Mouse (Mus musculus) c-Kit-positive CD71-negative TER-119-negative erythroid progenitor cells, embryonic 14.5 days (primary cell): ENCODE data around the gene 6030408B16Rik.

Experiments
- DNase-seq: peaks from one replicate; pipeline ENCODE4 v3.0.0-alpha.2; 2013; ENCODE audit warnings: low read depth

The 6030408B16Rik gene

DNA sequence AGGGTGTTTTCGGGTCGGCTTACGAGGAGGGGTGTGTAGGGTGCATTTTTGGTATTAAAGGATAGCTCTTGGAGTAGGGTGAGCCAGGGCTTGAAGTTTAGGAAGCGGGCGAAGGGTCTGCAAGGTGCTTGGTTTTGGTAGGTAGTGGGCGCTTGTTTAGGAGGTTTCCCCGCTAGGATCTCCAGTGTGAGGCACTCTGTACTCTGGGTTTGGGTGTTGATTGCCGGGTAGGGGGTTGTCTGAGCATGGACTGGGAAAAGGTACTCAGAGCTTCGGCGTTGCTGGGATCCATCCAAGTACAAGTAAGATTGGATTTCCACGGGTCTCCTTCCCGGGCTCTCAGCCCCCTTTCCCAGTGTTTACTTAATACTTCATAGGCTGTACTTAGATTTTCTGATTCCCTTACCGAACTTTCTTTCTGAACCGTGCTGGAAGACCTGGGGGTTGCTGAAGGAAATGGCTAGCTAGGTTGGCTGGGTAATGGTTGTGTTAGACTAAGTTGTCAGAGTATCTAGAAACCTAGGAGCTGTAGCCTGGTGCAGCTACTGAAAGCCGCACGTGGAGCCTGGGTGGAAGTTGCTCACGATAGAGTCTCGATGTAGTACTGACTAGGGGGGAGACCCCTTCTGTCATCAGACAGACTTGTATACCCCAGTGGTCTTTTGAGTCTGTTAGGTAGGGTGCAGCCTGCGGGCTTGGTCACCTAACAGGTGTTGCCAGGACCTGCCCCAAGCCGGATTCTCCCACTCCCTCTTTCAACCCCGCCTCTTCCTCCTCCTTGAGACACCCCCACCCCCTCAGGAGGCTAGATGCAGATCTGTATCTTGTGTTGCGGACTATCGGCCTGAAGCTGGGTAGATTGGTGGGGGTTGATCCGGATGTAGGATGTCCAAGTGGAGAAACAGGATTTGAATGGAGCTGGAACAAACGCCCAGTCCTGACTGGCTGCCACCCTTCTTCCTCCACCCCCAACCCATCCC, 25.7 kb upstream of the 6030408B16Rik start:
- DNase-seq = no peak

DNA sequence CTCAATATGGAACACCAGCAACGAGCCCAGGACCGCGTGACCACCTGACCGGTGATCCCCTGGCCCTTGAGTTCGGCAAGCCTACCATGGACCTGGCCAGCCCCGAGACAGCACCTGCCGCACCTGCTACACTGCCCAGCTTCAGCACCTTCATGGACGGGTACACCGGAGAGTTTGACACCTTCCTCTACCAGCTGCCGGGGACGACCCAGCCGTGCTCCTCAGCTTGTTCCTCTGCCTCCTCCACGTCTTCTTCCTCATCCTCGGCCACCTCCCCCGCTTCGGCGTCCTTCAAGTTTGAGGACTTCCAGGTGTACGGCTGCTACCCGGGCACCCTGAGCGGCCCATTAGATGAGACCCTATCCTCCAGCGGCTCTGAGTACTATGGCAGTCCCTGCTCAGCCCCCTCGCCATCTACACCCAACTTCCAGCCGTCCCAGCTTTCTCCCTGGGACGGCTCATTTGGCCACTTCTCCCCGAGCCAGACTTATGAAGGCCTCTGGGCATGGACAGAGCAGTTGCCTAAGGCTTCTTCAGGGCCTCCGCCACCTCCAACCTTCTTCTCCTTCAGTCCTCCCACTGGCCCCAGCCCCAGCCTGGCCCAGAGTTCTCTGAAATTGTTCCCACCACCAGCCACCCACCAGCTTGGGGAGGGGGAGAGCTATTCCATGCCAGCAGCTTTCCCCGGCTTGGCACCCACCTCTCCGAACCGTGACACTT, 22.8 kb upstream of the 6030408B16Rik start:
- DNase-seq = no peak

DNA sequence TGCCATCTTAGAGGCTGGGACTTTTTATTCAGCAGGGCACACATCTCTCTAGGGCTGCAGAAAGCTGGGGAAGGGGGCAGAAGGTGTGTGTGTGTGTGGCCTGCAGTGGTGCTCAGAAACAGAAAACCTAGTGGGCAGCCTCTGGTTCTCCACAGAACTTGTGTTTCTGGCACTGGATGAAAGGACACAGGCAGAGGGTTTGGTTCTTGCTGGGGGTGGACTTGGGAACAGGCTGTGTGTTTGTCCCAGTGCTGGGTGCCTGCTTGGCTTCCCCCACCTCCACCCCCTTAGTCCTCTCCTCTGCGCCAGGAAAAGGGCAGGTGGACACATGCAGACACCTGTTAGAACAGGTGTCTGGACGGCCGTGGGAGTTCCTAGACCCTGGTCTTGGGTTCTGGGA, 21.9 kb upstream of the 6030408B16Rik start:
- DNase-seq = no peak

DNA sequence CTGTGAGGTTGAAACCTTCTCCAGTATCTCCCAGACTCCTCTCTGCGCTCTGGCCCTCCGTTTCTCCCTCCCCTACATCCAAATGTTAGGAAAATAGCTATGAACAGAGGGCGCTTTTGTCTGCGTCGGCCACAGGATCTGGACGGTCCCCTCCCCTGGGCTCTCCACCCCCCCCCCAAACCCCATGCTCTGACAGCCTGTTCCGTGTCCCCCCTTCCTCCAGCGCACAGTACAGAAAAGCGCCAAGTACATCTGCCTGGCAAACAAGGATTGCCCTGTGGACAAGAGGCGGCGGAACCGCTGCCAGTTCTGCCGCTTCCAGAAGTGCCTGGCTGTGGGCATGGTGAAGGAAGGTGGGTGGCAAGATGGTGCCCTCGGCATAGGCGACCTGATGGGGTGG, 21.5 kb upstream of the 6030408B16Rik start:
- DNase-seq = no peak

DNA sequence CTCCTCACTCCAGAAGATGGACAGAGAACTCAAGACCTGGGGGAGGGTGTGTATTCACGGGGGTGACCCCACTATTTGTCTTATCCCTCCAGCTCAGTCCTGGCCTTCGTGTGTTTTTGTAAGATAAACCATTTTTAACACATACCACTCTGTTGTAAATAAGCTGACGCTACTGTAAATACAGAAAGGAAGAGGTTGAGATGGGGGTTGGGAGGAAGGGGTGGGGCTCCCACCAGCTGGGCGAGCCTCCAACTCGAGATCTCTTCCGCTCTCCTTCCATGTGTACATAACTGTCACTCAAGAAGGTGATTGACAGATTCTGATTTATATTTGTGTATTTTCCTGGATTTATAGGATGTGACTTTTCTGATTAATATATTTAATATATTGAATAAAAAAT, 18.6 kb upstream of the 6030408B16Rik start:
- no peak for DNase-seq

DNA sequence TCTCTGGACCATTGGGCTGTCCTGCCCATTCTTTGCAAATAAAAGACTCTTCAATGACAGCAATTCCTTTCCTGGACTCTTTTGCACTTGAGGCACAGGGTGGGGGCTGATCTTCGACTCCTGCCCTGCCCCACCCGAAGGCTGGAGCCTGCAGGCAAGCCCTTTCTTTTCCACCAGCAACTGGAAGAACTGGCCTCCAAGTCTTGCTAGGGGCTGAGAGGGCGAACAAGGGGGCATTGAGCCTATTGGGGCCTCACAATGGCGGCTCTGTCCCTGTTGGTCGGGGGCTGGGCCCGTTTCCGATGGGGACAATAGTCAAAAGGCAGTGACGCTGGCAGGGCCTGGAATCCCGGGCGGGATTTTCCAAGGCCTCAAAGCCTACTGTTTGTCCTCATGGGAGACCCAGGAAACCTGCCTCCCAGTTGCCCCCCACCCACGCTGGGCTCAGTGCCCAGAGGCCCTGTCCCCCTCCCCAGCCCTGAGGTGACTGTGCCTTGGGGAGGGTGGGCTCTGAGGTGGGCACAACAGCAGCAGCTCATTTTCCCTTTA, 15.6 kb upstream of the 6030408B16Rik start:
- no peak for DNase-seq

DNA sequence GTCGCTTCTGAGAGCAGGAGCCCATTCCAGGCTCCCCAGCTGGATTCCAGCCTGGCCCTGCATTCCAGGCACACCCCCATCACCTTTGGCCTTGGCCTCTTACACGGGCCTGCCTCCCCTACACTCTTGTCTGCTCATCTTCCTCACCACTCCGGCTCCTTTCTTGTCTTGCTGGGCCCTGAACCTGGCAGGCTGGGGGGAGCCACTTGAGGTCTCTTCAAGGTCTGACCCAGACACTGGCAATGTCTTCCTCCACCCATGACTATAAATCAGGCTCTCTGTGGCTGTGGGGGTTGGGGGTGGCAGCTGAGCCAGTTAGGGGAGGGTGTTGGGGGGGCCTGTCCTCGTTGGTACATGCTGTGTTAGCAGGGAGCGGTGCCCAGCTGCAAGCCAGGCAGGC, 14.4 kb upstream of the 6030408B16Rik start:
- no peak for DNase-seq

DNA sequence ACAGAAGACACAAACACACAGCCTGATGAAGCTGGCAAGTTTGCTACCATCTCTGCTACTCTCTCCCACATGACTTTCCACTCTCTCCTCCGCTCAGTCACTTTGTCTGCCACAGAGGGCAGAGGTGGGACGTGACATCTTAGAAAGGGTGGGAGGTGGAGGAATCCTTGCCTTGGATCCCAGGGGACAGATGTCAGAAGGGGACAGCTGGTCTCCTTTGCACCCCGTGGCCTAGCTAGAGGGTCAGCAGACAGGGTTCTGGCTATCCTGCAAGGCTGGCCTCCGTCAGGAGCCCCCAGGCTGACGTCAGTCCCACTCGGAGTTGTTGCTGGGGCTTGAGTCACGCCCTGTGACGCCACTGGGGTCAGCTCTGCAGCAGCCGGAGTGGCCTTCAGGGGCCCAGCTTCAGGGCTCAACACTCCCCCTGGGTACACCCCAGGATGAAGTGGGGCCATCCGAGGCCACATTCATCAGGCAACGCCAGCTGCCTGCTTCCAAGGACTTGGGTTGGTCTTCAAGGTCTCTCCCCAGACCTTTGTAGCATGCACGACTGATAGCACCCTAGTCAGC, 13.5 kb upstream of the 6030408B16Rik start:
- no peak for DNase-seq

DNA sequence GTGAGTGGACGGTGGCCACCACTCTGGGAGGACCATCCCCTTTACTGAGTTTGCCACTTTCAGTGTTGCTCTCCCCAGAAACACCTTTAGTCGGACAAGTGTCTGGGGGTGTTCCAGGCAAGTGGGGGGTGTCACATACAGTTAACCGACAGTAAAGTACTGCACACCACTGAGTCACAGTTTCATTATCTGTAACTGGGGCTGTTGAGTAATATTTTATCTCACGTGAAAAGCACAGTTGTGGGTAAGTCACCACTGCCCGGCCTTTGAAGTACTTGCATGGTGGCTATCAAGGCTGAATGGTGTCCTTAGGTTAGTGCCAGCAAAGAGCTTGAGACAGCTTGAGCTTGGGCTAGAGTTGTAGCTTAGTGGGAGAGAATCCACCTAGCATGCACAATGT, 10.5 kb upstream of the 6030408B16Rik start:
- DNase-seq = no peak

DNA sequence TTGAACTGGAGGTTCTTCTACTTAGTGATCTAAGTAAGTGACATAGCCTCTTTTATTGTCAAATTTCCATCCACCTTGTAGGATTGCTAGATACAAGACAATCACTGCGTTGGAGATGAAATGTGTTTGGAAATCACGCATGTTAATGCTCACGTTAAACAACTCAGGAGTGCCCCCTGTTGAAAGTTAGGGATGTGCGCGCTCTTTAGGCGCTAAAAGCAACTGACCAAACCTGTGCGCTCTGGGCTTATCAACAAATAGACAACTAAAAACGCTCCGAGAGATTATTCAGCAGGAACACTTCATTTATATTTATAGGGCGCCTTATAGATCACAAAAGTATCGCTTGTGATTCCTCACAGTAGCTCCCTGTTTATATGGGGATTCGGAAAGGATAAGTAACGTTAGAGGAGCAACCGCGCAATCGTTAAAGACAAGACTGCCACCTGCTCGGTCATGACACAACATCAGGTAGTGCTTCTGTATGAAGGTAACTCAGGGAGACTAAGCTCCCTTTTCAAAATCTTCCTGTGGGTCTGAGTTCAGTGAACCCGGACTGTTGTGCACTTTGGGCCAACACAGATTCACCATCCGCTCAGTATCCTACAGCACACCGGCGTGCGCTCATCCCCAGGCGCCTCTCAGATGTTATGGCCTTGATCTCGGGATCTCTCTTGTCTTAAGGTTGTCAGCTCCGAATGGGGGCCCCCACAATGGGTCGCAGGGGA, 9.7 kb upstream of the 6030408B16Rik start:
- DNase-seq = no peak

DNA sequence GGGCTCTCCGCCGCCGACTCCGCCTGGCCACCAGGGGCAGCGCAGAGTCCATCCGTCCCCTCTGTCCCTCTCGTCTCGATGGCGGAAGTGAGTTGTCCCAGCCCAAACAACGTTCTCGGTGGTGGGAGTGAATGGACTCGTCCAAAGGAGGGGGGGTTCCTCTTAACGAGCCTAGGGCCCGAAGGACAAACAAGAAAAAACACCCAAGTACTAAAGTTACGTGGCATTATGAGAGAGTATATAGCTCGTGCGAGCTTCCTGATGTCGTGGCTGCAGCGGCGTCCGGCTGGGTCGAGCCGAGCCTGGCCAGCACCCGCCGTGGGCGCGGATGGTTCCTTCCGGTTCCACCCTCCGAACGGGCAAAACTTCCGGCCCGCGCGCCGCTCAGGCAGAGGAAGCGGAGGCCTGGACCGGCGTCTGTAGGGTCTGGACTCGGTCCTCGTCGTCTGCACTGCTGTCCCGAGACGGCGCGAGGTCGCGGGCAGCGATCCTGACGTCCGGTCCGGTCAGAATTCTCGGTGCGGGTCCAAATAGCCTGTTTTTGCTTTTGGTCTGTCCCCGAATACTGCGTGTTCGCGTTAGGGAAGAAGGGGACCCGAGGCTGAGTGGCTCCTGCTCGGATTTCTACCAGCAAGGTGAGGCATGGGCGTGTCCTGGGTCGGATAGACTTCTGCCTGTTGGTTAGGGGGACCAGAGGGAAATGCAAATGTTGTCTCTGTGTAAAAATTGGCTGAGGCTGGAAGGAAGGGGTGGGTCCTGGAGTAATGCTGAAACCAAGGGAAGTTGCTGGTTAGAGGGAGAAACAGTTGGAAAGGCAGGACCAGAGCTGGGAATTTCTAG, 8.9 kb upstream of the 6030408B16Rik start, which contains the start of gene Atg101:
Gene Atg101 (plus strand): TSS at position 362 of the 840 bp plus-strand sequence.
- peak; percentile 82 for DNase-seq

DNA sequence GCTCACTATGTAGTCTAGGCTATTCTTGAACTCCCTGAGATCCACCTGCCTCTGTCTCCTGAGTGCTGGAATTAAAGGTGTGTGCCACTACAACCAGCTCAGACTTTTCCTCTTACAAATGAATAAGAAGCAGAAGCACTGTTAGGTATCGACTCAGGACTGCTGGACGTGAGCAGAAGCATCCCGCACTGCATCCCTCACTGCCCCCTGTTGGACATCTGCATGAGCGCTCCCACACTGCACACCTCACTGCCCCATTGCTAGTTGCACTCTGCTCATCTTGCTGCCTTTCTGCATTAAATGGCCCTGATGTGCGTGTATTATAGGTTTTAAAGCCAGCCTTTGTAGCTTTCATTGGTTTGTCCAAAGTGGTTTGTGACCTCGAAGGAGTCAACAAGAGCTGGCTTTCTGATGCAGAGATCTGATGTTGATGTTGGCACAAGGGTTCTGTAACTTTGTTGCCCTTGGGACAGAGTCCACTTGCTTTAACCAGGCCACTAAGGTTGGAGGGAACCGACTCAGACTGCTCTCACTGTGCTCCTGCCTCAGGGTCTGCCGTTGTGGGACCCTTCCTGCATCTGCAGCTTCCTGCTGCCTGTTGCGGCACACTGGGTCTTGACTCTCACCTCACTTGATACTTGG, 6.8 kb upstream of the 6030408B16Rik start:
- DNase-seq = no peak

DNA sequence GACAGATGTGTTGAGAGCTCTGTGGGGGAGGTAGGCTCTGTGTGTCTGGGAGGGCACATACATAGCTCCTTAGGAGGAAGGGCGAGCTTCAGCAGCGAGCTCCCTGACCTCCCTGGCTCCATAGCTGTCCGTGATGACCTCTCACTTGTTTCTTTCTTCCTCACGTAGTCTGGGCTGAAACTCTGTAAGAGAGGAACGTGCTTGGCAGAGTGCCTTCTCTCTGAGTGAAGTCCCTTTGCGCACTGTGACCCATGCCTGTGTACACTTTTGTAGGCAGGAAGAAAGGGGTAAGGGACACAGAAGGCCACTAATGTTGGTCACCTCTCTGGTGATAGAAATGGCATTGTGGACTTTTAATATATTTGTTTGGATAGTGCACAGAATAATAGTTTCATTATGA, 5.7 kb upstream of the 6030408B16Rik start:
- no peak for DNase-seq

DNA sequence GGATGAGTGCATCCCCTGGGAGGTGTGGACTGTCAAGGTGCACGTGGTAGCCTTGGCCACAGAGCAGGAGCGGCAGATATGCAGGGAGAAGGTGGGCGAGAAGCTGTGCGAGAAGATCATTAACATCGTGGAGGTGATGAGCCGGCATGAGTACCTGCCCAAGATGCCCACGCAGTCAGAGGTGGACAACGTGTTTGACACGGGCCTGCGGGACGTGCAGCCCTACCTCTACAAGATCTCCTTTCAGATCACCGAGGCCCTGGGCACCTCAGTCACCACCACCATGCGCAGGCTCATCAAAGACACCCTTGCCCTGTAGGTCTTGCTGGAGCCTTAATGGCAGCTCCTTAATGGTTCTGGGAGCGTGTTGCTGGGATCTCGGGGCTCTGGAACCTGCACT, 2.7 kb upstream of the 6030408B16Rik start:
- no peak for DNase-seq

DNA sequence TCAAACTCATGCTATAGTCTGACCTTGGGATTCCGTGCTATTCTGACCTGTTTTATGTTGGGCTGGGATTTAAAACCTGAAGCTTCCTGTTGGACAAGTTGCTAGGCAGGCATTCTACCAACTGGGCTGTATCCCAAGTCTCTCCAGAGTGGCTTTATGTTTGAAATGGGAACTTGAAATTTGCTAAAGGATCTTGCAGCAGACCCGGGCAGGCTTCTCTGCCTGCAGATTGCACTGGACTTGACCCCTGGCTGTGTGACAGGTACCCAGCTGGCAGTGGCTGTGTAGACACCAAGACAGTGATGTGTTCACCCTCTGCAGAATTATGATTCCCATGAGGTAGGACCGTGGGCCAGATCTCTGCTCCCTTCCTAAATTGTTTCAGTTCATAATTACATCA, 1.0 kb upstream of the 6030408B16Rik start:
- no peak for DNase-seq

DNA sequence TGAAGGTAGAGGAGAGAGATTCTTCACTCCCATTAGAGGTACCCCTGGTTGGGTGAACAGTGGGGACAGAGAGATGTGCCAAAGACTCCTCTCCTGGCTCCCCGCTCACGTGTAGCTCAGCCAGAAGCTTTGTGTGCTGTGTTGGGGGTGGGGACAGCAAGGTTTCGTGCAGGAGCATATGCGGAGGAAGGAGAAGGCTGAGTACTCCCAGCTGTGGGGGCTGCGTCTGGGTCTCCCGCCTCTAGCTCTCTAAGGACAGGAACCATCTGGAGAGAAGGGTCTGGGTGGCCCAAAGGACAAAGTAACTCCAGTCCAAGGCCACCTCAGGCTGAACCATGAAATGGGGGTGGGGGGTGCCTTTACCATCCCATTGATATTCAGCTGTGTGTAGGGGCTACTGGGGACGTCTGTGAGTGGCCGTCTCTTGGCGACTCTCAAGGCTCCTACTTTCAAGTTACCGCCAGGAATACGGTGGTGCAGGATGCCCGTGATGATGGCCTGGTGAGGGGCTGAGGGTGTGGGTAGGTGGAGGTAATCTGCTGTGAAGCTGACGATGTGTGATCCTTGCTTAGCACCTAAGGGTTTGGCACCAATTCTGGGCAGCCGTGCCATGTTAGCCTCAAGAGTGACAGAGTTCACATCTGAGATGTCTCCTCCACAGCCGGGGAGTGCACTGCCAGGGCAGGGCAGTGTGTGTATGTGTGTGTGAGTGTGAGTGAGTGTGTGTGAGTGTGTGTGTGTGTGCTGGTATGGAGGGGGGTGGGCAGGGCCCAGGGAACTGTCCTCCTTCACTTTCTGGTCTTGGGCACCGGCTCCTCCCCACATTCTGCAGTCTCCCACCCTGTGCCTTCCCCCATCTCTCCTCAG, 1.2 kb downstream of the 6030408B16Rik start:
- no peak for DNase-seq

DNA sequence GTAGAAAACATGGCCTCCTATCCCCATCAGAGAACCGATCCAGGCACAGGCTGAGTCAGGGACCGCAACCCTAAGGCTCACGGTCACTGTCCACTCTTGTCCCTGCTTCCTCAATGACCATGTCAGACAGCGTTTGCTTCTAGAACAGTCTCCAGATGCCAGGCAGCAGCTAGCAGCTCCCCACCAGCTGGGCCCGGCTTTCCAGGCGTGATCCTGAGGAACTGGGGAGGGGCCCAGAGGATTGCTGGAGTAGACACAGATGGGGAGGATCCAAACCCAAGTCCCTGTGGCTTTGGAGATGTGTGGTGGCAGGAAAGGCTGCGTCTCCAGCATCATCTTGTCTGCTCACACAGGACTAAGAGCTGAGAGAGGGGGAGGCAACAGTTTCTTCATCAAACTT, 2.1 kb downstream of the 6030408B16Rik start:
- DNase-seq = no peak

DNA sequence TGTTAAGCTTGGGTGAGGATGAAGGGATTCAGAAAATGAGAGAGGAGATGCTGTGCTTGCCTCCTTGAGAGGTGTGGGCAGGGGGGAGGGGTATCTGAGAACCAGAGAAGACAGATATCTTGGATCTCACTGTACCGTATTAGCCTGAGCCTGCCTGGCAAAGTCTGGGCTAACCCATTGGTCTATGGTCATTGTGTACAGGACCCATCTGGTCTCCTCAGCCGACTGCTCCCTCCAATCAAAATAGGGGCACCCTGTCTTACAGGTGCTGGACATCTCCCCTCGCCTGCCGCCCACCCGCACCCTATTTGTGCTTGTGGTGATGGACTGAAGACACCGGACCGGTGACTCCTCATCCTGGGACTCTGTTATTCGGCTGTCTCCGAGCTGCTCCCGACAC, 2.6 kb downstream of the 6030408B16Rik start:
- DNase-seq = no peak

DNA sequence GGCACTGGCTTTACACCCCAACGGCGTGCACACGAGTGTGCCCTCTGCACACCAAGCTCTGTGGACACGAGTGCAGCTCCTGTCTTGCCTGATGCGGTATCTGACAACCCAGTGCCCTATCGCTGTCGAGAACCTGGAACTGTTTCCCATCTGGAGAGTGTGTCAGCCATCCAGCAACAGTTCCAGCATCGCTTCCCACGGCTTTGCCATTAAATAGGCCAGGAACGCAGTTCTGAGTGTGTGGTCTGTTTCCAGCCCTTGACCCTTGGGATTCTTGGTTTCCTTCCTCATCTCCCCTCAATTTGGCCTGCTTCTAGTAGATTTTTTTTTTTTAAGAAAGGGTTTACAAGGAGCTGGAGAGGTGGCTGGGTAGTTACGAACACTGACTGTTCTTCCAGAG, 3.1 kb downstream of the 6030408B16Rik start:
- DNase-seq = no peak
